Mouse (Mus musculus): ENCODE results near the gene Cdk5rap2. TPM values are rescaled to one million over a fixed set of nuclear protein-coding genes. Genes with fewer than 3 reads are reported as not detected.

Gene Cdk5rap2
- polyA plus RNA-seq, 1 experiment: 73.1 TPM

DNA sequence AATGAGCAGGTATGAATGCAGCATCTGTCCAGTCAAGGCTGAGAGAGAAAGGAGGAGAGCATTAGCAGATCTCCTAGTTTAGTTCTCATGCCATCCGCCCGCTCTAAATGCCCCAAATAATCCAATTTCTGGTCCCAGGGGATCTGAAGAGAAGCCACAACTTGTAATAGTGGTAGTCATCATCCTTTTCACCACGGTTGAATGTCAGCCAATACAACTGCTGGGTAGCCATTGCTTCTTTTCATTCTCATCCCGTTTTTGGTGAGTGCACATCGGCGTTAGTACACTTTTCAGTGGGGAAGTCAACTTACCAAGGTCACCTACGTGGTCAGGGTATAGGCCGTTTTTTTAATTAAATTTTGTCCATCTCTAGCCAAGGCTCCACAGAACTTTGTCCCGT, 787 bp downstream of the Cdk5rap2 start:
- Histone ChIP-seq H3K27me3 (ENCODE audit: control insufficient read depth, insufficient read depth, low read length) (no peaks in the 10 kb centered on the region), H3K27ac (ENCODE audit: control insufficient read depth, insufficient read depth, low read depth, low read length) (no peak overlapping the region), H3K4me1 (ENCODE audit: control insufficient read depth, insufficient read depth, low read length) (no peaks in the 10 kb centered on the region; the same call in 1 of the 2 replicates), H3K36me3 (ENCODE audit: control insufficient read depth, insufficient read depth, low read length) (no peaks in the 10 kb centered on the region), H3K4me3 (ENCODE audit: control insufficient read depth, low read depth, low read length) (peak overlapping the region; percentile 91; the same call in 1 of the 2 replicates)
- TF ChIP-seq CTCF (IDR thresholded peaks at IDR 0.05; ENCODE audit: control insufficient read depth, insufficient read depth, insufficient replicate concordance, low read depth, low read length) (no peak), POLR2A (IDR thresholded peaks at IDR 0.05; ENCODE audit: control insufficient read depth, low read depth, low read length) (no peak)

DNA sequence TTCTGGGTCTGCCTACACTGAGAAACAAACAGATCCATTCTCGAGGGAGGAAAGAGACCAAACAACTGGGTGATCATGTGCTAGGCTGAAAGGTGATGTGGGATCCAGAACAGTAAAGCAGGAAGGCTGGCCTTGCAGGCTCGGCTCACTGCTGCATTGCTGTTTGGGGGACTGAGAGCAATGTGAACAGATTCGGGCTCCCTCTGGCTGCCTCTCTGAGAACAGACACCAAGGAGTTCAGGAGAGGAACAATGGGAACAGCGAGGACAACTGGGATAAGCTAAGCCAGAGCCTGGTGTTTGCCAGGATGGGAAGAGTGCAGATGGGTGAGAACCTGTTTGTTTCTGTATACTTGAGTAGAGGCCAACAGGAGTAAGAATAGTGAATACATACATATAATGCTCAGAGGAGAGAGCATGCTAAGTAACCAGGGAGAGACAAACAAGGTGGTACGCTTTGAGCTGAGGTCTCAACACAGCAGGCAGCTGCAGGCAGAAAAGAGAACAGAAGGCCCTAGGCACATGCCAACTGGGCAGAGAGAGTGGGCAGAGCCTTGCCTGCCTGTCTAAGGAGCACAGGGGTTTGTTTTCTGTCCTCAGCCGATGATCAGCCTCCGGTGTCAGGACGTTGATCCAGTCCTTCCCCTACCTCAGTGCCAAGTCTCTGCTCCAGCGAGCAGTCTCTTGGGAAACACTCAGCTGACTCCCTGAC, 8.0 kb downstream of the Cdk5rap2 start:
- Histone ChIP-seq H3K4me1 (ENCODE audit: control insufficient read depth, insufficient read depth, low read length) (no peaks in the 10 kb centered on the region), H3K36me3 (ENCODE audit: control insufficient read depth, insufficient read depth, low read length) (peaks cover 1% of the 10 kb centered on the region; the same call in 1 of the 2 replicates), H3K27ac (ENCODE audit: control insufficient read depth, insufficient read depth, low read depth, low read length) (no peak overlapping the region), H3K27me3 (ENCODE audit: control insufficient read depth, insufficient read depth, low read length) (no peaks in the 10 kb centered on the region), H3K4me3 (ENCODE audit: control insufficient read depth, low read depth, low read length) (no peak overlapping the region)
- peak; percentile 3; the same call in 1 of the 2 replicates for TF ChIP-seq CTCF (IDR thresholded peaks at IDR 0.05; ENCODE audit: control insufficient read depth, insufficient read depth, insufficient replicate concordance, low read depth, low read length)
- no peak for TF ChIP-seq POLR2A (IDR thresholded peaks at IDR 0.05; ENCODE audit: control insufficient read depth, low read depth, low read length)

DNA sequence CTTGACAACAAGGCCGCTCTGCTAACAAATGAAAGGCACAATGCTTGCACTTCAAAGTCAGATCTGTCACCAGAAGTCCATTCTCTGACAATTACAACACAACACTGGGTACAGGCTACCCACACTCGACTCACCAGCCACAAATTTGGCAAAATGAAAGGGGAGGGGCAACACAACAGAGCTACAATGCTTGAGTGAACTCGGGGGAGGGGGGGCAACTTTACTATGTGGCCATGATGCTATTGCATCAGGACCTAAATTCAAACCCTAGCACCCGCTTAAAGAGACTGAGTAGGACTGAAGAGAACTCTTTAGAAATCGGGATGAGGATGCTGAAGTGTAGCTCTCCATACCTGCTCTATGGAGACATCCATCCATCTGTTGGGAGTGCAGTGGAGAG, 10.8 kb downstream of the Cdk5rap2 start:
- H3K27ac ChIP-seq (ENCODE audit: control insufficient read depth, insufficient read depth, low read depth, low read length): no peak overlapping the region
- H3K4me3 ChIP-seq (ENCODE audit: control insufficient read depth, low read depth, low read length): no peak overlapping the region
- H3K36me3 ChIP-seq (ENCODE audit: control insufficient read depth, insufficient read depth, low read length): peaks cover 1% of the 10 kb centered on the region; the same call in 1 of the 2 replicates
- no peaks in the 10 kb centered on the region for H3K27me3 ChIP-seq (ENCODE audit: control insufficient read depth, insufficient read depth, low read length)
- TF ChIP-seq CTCF (IDR thresholded peaks at IDR 0.05; ENCODE audit: control insufficient read depth, insufficient read depth, insufficient replicate concordance, low read depth, low read length) (no peak), POLR2A (IDR thresholded peaks at IDR 0.05; ENCODE audit: control insufficient read depth, low read depth, low read length) (no peak)
- H3K4me1 ChIP-seq (ENCODE audit: control insufficient read depth, insufficient read depth, low read length): no peaks in the 10 kb centered on the region

DNA sequence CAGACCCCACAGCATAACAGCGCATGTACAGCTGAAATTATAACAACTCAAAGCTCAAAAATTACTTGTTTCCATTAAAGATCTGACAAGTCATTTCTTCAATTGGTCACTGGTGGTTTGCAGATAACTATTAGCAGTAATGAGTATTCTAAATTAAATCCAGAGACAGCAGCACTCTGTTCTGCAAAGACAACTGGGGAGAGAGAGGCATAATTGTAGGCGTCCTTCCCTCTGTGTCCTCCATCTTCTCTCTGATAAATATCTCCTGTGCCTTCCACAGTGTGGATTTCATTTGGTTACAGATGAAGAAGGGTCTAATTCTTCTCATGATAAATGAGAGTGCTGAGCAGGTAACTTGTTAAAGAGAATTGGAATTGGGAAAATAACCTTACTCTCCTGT, 11.2 kb downstream of the Cdk5rap2 start:
- no peak for TF ChIP-seq CTCF (IDR thresholded peaks at IDR 0.05; ENCODE audit: control insufficient read depth, insufficient read depth, insufficient replicate concordance, low read depth, low read length)
- TF ChIP-seq POLR2A (IDR thresholded peaks at IDR 0.05; ENCODE audit: control insufficient read depth, low read depth, low read length): no peak
- no peaks in the 10 kb centered on the region for H3K27me3 ChIP-seq (ENCODE audit: control insufficient read depth, insufficient read depth, low read length)
- peaks cover 1% of the 10 kb centered on the region; the same call in 1 of the 2 replicates for H3K36me3 ChIP-seq (ENCODE audit: control insufficient read depth, insufficient read depth, low read length)
- H3K4me3 ChIP-seq (ENCODE audit: control insufficient read depth, low read depth, low read length): no peak overlapping the region
- H3K27ac ChIP-seq (ENCODE audit: control insufficient read depth, insufficient read depth, low read depth, low read length): no peak overlapping the region
- H3K4me1 ChIP-seq (ENCODE audit: control insufficient read depth, insufficient read depth, low read length): no peaks in the 10 kb centered on the region

DNA sequence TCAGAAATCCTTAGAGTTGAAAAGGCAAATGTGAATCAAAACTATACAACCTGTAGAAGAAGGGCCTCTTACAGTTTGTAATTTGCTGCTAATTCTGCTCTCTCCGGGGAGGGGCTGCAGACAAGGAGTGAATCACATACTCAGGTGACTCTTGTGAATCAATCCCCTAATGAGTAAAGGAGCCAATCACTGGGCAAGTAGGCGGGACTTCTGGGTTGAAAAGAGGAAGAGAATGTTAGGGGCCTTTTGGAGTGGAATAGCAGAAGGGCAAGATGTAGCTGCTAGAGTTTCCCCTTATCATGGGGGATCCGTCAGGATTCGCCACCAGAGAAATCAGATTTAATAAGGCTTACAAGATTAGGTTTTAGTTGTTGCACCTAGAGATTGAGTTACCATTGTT, 12.2 kb downstream of the Cdk5rap2 start:
- no peak for TF ChIP-seq CTCF (IDR thresholded peaks at IDR 0.05; ENCODE audit: control insufficient read depth, insufficient read depth, insufficient replicate concordance, low read depth, low read length)
- TF ChIP-seq POLR2A (IDR thresholded peaks at IDR 0.05; ENCODE audit: control insufficient read depth, low read depth, low read length): no peak
- no peaks in the 10 kb centered on the region for H3K4me1 ChIP-seq (ENCODE audit: control insufficient read depth, insufficient read depth, low read length)
- H3K27ac ChIP-seq (ENCODE audit: control insufficient read depth, insufficient read depth, low read depth, low read length): no peak overlapping the region
- no peaks in the 10 kb centered on the region for H3K36me3 ChIP-seq (ENCODE audit: control insufficient read depth, insufficient read depth, low read length)
- H3K4me3 ChIP-seq (ENCODE audit: control insufficient read depth, low read depth, low read length): no peak overlapping the region
- no peaks in the 10 kb centered on the region for H3K27me3 ChIP-seq (ENCODE audit: control insufficient read depth, insufficient read depth, low read length)

DNA sequence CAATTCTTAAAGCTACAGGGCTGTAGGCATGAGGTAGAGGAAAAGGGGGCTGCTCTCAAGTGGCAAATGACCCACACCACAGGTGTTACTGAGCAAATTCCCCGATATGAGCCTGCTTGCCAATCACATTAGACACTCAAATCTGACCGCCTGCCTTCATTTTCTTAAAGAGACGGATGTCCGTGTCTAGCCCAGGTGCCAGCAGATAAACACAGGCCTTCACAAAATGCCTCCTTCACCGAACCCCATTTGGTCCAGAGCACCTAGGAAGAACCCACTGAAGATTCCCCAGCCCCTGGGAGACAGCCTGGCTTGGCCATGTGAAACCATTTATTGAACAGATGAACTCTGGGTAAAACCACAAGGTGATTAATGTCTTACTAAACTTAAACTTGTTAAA, 13.5 kb downstream of the Cdk5rap2 start:
- Histone ChIP-seq H3K36me3 (ENCODE audit: control insufficient read depth, insufficient read depth, low read length) (no peaks in the 10 kb centered on the region; the same call in 1 of the 2 replicates), H3K4me3 (ENCODE audit: control insufficient read depth, low read depth, low read length) (no peak overlapping the region)

DNA sequence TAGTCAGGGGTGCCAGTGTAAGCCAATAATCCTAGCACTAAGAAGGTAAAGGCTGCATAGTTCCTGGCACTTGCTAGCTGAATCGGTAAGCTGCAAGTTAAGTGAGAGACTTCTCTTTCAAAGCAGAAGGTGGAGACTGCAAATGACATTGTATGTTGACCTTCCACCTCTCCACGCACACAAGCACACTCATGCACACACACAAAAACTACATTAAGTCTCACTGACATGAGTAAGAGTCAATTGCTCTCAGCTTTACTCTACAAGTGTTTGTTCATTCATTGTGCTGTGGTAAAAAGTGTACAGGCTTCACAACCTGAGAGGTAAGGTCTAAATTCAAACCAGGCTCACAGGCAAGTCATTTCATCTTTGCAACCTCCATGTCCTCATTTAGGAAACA, 15.5 kb downstream of the Cdk5rap2 start:
- Histone ChIP-seq H3K4me1 (ENCODE audit: control insufficient read depth, insufficient read depth, low read length) (no peaks in the 10 kb centered on the region), H3K36me3 (ENCODE audit: control insufficient read depth, insufficient read depth, low read length) (no peaks in the 10 kb centered on the region; the same call in 1 of the 2 replicates), H3K4me3 (ENCODE audit: control insufficient read depth, low read depth, low read length) (no peak overlapping the region), H3K27ac (ENCODE audit: control insufficient read depth, insufficient read depth, low read depth, low read length) (no peak overlapping the region), H3K27me3 (ENCODE audit: control insufficient read depth, insufficient read depth, low read length) (no peaks in the 10 kb centered on the region)
- TF ChIP-seq POLR2A (IDR thresholded peaks at IDR 0.05; ENCODE audit: control insufficient read depth, low read depth, low read length): no peak
- TF ChIP-seq CTCF (IDR thresholded peaks at IDR 0.05; ENCODE audit: control insufficient read depth, insufficient read depth, insufficient replicate concordance, low read depth, low read length): no peak

More for the DNA sequence above, 13.5 kb downstream of the Cdk5rap2 start:
- no peak overlapping the region for H3K27ac ChIP-seq (ENCODE audit: control insufficient read depth, insufficient read depth, low read depth, low read length)
- no peaks in the 10 kb centered on the region for H3K27me3 ChIP-seq (ENCODE audit: control insufficient read depth, insufficient read depth, low read length)
- no peak for TF ChIP-seq CTCF (IDR thresholded peaks at IDR 0.05; ENCODE audit: control insufficient read depth, insufficient read depth, insufficient replicate concordance, low read depth, low read length)
- TF ChIP-seq POLR2A (IDR thresholded peaks at IDR 0.05; ENCODE audit: control insufficient read depth, low read depth, low read length): no peak
- no peaks in the 10 kb centered on the region for H3K4me1 ChIP-seq (ENCODE audit: control insufficient read depth, insufficient read depth, low read length)
